Comparison of ENCODE assay signal across 12 mouse cellular contexts in genomic region chr10:79708668-79709067, GRCm38 (mm10). TPM values are rescaled to one million over a fixed set of nuclear protein-coding genes. Genes with fewer than 3 reads are reported as not detected.
DNase-seq lines count a peak whose midpoint lies in the region; ATAC-seq and TF ChIP-seq lines count a peak whose summit lies in the region.
"Had no signal": no experiment of that assay in that cellular context is flagged by ENCODE, and none has a peak within 500 bp of the region (broad histone marks: within the 10 kb centered on the region; RNA-seq: fewer than 3 reads in every experiment).

No protein-coding gene starts in this region.

- peaks cover 39% of the 10 kb centered on the region for H3K4me1 ChIP-seq in cerebellum, adult 2 months (ENCODE audit: control insufficient read depth, insufficient read depth, low read length)
- H3K4me1 ChIP-seq in hindbrain, embryonic 10.5 days (replicated peaks) = peaks cover 49% of the 10 kb centered on the region
- H3K4me1 ChIP-seq in hindbrain, embryonic 13.5 days (replicated peaks) = peaks cover 41% of the 10 kb centered on the region
- H3K4me1 ChIP-seq in midbrain, embryonic 16.5 days (ENCODE audit: control insufficient read depth, insufficient read depth, low read length) = peaks cover 30% of the 10 kb centered on the region
- peaks cover 53% of the 10 kb centered on the region for H3K4me1 ChIP-seq in midbrain, embryonic 10.5 days
- H3K4me1 ChIP-seq in liver, postnatal 0 days (ENCODE audit: insufficient read depth) = peaks cover 47% of the 10 kb centered on the region

- 35% methylated on average over 21 of the region's 21 CpGs for WGBS in cerebellum, adult 2 months
- WGBS in hindbrain, embryonic 10.5 days = 92% methylated on average over 21 of the region's 21 CpGs
- 91% methylated on average over 21 of the region's 21 CpGs for WGBS in hindbrain, embryonic 13.5 days
- WGBS in midbrain, embryonic 16.5 days = 90% methylated on average over 21 of the region's 21 CpGs
- 96% methylated on average over 21 of the region's 21 CpGs for WGBS in midbrain, embryonic 10.5 days
- WGBS in liver, postnatal 0 days (ENCODE audit: insufficient replicate concordance) = 92% methylated on average over 21 of the region's 21 CpGs

- no peaks in the 10 kb centered on the region for H3K27me3 ChIP-seq in cerebellum, adult 2 months (ENCODE audit: control insufficient read depth, insufficient read depth, low read length)
- no peaks in the 10 kb centered on the region for H3K27me3 ChIP-seq in hindbrain, embryonic 10.5 days (ENCODE audit: insufficient read depth, poor library complexity, severe bottlenecking)
- no peaks in the 10 kb centered on the region for H3K27me3 ChIP-seq in hindbrain, embryonic 13.5 days
- H3K27me3 ChIP-seq in midbrain, embryonic 16.5 days (ENCODE audit: control insufficient read depth, insufficient read depth, low read depth, low read length) = no peaks in the 10 kb centered on the region
- H3K27me3 ChIP-seq in midbrain, embryonic 10.5 days (ENCODE audit: low read depth, poor library complexity, severe bottlenecking) = no peaks in the 10 kb centered on the region
- no peaks in the 10 kb centered on the region for H3K27me3 ChIP-seq in liver, postnatal 0 days (ENCODE audit: insufficient read depth, low read length)

- H3K4me2 ChIP-seq in hindbrain, embryonic 13.5 days = no peak overlapping the region
- 0 out of 2 replicates have a peak overlapping the region, but pooled peaks have one; percentile 3 for H3K4me2 ChIP-seq in midbrain, embryonic 16.5 days (ENCODE audit: low read length)
- peak overlapping the region; percentile 13; the same call in 1 of the 2 replicates for H3K4me2 ChIP-seq in liver, postnatal 0 days (ENCODE audit: low read depth, low read length)

- no peak for DNase-seq in cerebellum, adult 2 months
- DNase-seq in cerebellum, adult 9-10 months = no peak
- DNase-seq in hindbrain, embryonic 10.5 days (ENCODE audit: low spot score) = no peak
- DNase-seq in midbrain, embryonic 10.5 days (ENCODE audit: low spot score) = no peak
- DNase-seq in liver, postnatal 0 days = no peak
- no peak for DNase-seq in left cerebral cortex, adult 11 months (ENCODE audit: low spot score)
- DNase-seq: adrenal gland, adult 2 months; kidney, postnatal 14 days; lung, postnatal 14 days; thymus, adult 18-20 months had no signal

- no peaks in the 10 kb centered on the region for H3K9me3 ChIP-seq in hindbrain, embryonic 10.5 days
- H3K9me3 ChIP-seq in hindbrain, embryonic 13.5 days = no peaks in the 10 kb centered on the region
- H3K9me3 ChIP-seq in midbrain, embryonic 16.5 days (replicated peaks; ENCODE audit: control insufficient read depth, low read length, poor library complexity, severe bottlenecking) = no peaks in the 10 kb centered on the region
- H3K9me3 ChIP-seq in midbrain, embryonic 10.5 days (replicated peaks) = no peaks in the 10 kb centered on the region
- H3K9me3 ChIP-seq in liver, postnatal 0 days (ENCODE audit: low read length) = no peaks in the 10 kb centered on the region

- H3K4me3 ChIP-seq in cerebellum, adult 2 months (replicated peaks; ENCODE audit: insufficient read depth, low read depth, low read length) = peak overlapping the region; percentile 16
- peak overlapping the region; percentile 14; the same call in 1 of the 2 replicates for H3K4me3 ChIP-seq in hindbrain, embryonic 10.5 days
- H3K4me3 ChIP-seq in hindbrain, embryonic 13.5 days = no peak overlapping the region
- H3K4me3 ChIP-seq in midbrain, embryonic 16.5 days (ENCODE audit: low read depth, low read length) = no peak overlapping the region
- no peak overlapping the region for H3K4me3 ChIP-seq in midbrain, embryonic 10.5 days
- no peak overlapping the region for H3K4me3 ChIP-seq in liver, postnatal 0 days (ENCODE audit: low read depth, low read length)

- H3K36me3 ChIP-seq in hindbrain, embryonic 10.5 days = peaks cover 69% of the 10 kb centered on the region
- peaks cover 41% of the 10 kb centered on the region for H3K36me3 ChIP-seq in hindbrain, embryonic 13.5 days
- H3K36me3 ChIP-seq in midbrain, embryonic 16.5 days (ENCODE audit: control insufficient read depth, insufficient read depth, low read length) = peaks cover 16% of the 10 kb centered on the region; the same call in 1 of the 2 replicates
- peaks cover 72% of the 10 kb centered on the region for H3K36me3 ChIP-seq in midbrain, embryonic 10.5 days
- peaks cover 61% of the 10 kb centered on the region for H3K36me3 ChIP-seq in liver, postnatal 0 days (replicated peaks; ENCODE audit: insufficient read depth, low read length)

- TF ChIP-seq EP300 in liver, postnatal 0 days (IDR thresholded peaks at IDR 0.05; ENCODE audit: low read depth) = no peak

- H3K9ac ChIP-seq in hindbrain, embryonic 13.5 days = no peak overlapping the region
- no peak overlapping the region for H3K9ac ChIP-seq in midbrain, embryonic 16.5 days (ENCODE audit: low read depth, low read length)
- 0 out of 2 replicates have a peak overlapping the region, but pooled peaks have one; percentile 34 for H3K9ac ChIP-seq in liver, postnatal 0 days (replicated peaks)

- H3K27ac ChIP-seq in cerebellum, adult 2 months (ENCODE audit: insufficient read depth, low read length) = peak overlapping the region; percentile 3; the same call in 1 of the 2 replicates
- H3K27ac ChIP-seq in hindbrain, embryonic 10.5 days = no peak overlapping the region
- no peak overlapping the region for H3K27ac ChIP-seq in hindbrain, embryonic 13.5 days
- no peak overlapping the region for H3K27ac ChIP-seq in midbrain, embryonic 16.5 days (ENCODE audit: low read length)
- no peak overlapping the region for H3K27ac ChIP-seq in midbrain, embryonic 10.5 days (replicated peaks)
- H3K27ac ChIP-seq in liver, postnatal 0 days (ENCODE audit: low read depth) = no peak overlapping the region

- ATAC-seq in hindbrain, embryonic 13.5 days (ENCODE audit: low FRiP score) = no peak
- ATAC-seq in midbrain, embryonic 16.5 days = no peak
- ATAC-seq in liver, postnatal 0 days = no peak

- no peak for TF ChIP-seq CTCF in cerebellum, adult 2 months (IDR thresholded peaks at IDR 0.05; ENCODE audit: borderline replicate concordance, insufficient read depth, low read depth, low read length)
- TF ChIP-seq CTCF in liver, postnatal 0 days (IDR thresholded peaks at IDR 0.05; ENCODE audit: low read depth) = no peak

- TF ChIP-seq POLR2A in cerebellum, adult 2 months (IDR thresholded peaks at IDR 0.05; ENCODE audit: borderline replicate concordance, insufficient read depth, low read length) = no peak

RNA-seq across cellular contexts. Expression of gene Bsg, which starts 4.4 kb away (rescaled TPM):
- polyA plus RNA-seq in cerebellum, adult 2 months (2012; rRNA removed) = 1,261 and 1,264 TPM in 2 replicates
- polyA plus RNA-seq in hindbrain, embryonic 10.5 days (2016; fragmentation: Nextera tagmentation; extraction: Ambion mirVana) = 657 and 686 TPM in 2 replicates
- polyA plus RNA-seq in hindbrain, embryonic 13.5 days (2015; fragmentation: Nextera tagmentation; extraction: Ambion mirVana) = 690 and 717 TPM in 2 replicates
- 844 and 915 TPM in 2 replicates for polyA plus RNA-seq in midbrain, embryonic 16.5 days (2015; fragmentation: Nextera tagmentation; extraction: Ambion mirVana)
- polyA plus RNA-seq in midbrain, embryonic 10.5 days (2016; fragmentation: Nextera tagmentation; extraction: Ambion mirVana) = 607 and 655 TPM in 2 replicates
- polyA plus RNA-seq in liver, postnatal 0 days (2015; fragmentation: Nextera tagmentation; extraction: Ambion mirVana) = 979 and 1,075 TPM in 2 replicates

RNA-seq across cellular contexts. Expression of gene Hcn2, which starts 7.8 kb away (rescaled TPM):
- polyA plus RNA-seq in cerebellum, adult 2 months (2012; rRNA removed) = 227 and 270 TPM in 2 replicates
- 0.08 and 0.11 TPM in 2 replicates for polyA plus RNA-seq in hindbrain, embryonic 10.5 days (2016; fragmentation: Nextera tagmentation; extraction: Ambion mirVana)
- 0.43 and 0.64 TPM in 2 replicates for polyA plus RNA-seq in hindbrain, embryonic 13.5 days (2015; fragmentation: Nextera tagmentation; extraction: Ambion mirVana)
- polyA plus RNA-seq in midbrain, embryonic 16.5 days (2015; fragmentation: Nextera tagmentation; extraction: Ambion mirVana) = 0.87 and 0.89 TPM in 2 replicates
- 0.05 TPM in 2 replicates for polyA plus RNA-seq in midbrain, embryonic 10.5 days (2016; fragmentation: Nextera tagmentation; extraction: Ambion mirVana)
- 0.04 and 0.06 TPM in 2 replicates for polyA plus RNA-seq in liver, postnatal 0 days (2015; fragmentation: Nextera tagmentation; extraction: Ambion mirVana)

RNA-seq across cellular contexts. Expression of gene Gzmm, which starts 19.8 kb away (rescaled TPM):
- polyA plus RNA-seq in cerebellum, adult 2 months (2012; rRNA removed) = 2.3 and 2.8 TPM in 2 replicates
- polyA plus RNA-seq in hindbrain, embryonic 10.5 days (2016; fragmentation: Nextera tagmentation; extraction: Ambion mirVana) = 0.75 and 1.2 TPM in 2 replicates
- 1.1 and 1.4 TPM in 2 replicates for polyA plus RNA-seq in hindbrain, embryonic 13.5 days (2015; fragmentation: Nextera tagmentation; extraction: Ambion mirVana)
- polyA plus RNA-seq in midbrain, embryonic 16.5 days (2015; fragmentation: Nextera tagmentation; extraction: Ambion mirVana) = 1.6 and 1.8 TPM in 2 replicates
- polyA plus RNA-seq in midbrain, embryonic 10.5 days (2016; fragmentation: Nextera tagmentation; extraction: Ambion mirVana) = 0.98 and 1.0 TPM in 2 replicates
- polyA plus RNA-seq in liver, postnatal 0 days (2015; fragmentation: Nextera tagmentation; extraction: Ambion mirVana) = 0.09 and 0.13 TPM in 2 replicates

RNA-seq across cellular contexts. Expression of gene Cdc34, which starts 26.7 kb away (rescaled TPM):
- 93.9 and 106 TPM in 2 replicates for polyA plus RNA-seq in cerebellum, adult 2 months (2012; rRNA removed)
- polyA plus RNA-seq in hindbrain, embryonic 10.5 days (2016; fragmentation: Nextera tagmentation; extraction: Ambion mirVana) = 243 and 244 TPM in 2 replicates
- 92.7 and 100 TPM in 2 replicates for polyA plus RNA-seq in hindbrain, embryonic 13.5 days (2015; fragmentation: Nextera tagmentation; extraction: Ambion mirVana)
- 73.1 and 81.9 TPM in 2 replicates for polyA plus RNA-seq in midbrain, embryonic 16.5 days (2015; fragmentation: Nextera tagmentation; extraction: Ambion mirVana)
- polyA plus RNA-seq in midbrain, embryonic 10.5 days (2016; fragmentation: Nextera tagmentation; extraction: Ambion mirVana) = 223 and 270 TPM in 2 replicates
- 77.6 and 80.1 TPM in 2 replicates for polyA plus RNA-seq in liver, postnatal 0 days (2015; fragmentation: Nextera tagmentation; extraction: Ambion mirVana)

RNA-seq across cellular contexts. Expression of gene Polrmt, which starts 37.7 kb away (rescaled TPM):
- 74.7 and 80.4 TPM in 2 replicates for polyA plus RNA-seq in cerebellum, adult 2 months (2012; rRNA removed)
- polyA plus RNA-seq in hindbrain, embryonic 10.5 days (2016; fragmentation: Nextera tagmentation; extraction: Ambion mirVana) = 47.3 and 51.6 TPM in 2 replicates
- 37.1 and 42.4 TPM in 2 replicates for polyA plus RNA-seq in hindbrain, embryonic 13.5 days (2015; fragmentation: Nextera tagmentation; extraction: Ambion mirVana)
- 45.3 and 45.9 TPM in 2 replicates for polyA plus RNA-seq in midbrain, embryonic 16.5 days (2015; fragmentation: Nextera tagmentation; extraction: Ambion mirVana)
- polyA plus RNA-seq in midbrain, embryonic 10.5 days (2016; fragmentation: Nextera tagmentation; extraction: Ambion mirVana) = 48.6 and 51.7 TPM in 2 replicates
- polyA plus RNA-seq in liver, postnatal 0 days (2015; fragmentation: Nextera tagmentation; extraction: Ambion mirVana) = 9.9 and 12.6 TPM in 2 replicates

Comparison
In these comparisons a context has a peak if more than half of its experiments do, and no peak if none do; other contexts are left out.
1. H3K4me3 ChIP-seq: peak in cerebellum, adult 2 months (single experiment) and hindbrain, embryonic 10.5 days (single experiment); none in hindbrain, embryonic 13.5 days (single experiment), midbrain, embryonic 16.5 days (single experiment), midbrain, embryonic 10.5 days (single experiment) and liver, postnatal 0 days (single experiment).
2. RNA of gene Hcn2, which starts 7.8 kb away (polyA plus RNA-seq): 227 to 270 TPM in cerebellum, adult 2 months; 0.87 to 0.89 TPM in midbrain, embryonic 16.5 days, 0.43 to 0.64 TPM in hindbrain, embryonic 13.5 days, 0.08 to 0.11 TPM in hindbrain, embryonic 10.5 days, 0.05 TPM in midbrain, embryonic 10.5 days and 0.04 to 0.06 TPM in liver, postnatal 0 days; every median in the first group is over 100 times any median in the second.